Mouse (Mus musculus): ENCODE results near the gene BC048679.
"Not testable (repeated sequence)": the region's sequence is repeated elsewhere in the genome, so short reads cannot be mapped to it uniquely, and the experiment has no call there.

Gene BC048679

DNA sequence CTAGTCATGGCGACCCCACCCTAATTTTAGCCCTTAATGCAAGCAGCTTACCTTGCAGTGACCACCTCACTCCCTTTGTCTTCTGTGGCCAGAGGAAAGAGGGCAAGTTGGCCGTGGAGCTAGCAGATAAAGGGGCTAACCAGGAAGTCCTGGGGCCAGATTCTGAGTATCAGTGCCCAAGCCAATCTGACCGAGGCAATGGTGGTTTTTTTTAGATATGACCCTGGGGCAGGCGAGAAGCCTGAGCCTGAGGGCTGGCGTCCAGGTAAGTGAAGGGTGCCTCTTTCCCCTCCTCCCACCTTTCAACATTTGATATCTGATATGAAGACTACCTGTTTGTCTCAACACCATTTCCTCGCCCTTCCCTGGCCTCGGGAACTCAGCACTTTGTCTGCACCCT, at the start of gene BC048679:
Gene BC048679 (minus strand): TSS at position 101 of the 400 bp plus-strand sequence.
- DNase-seq (ENCODE audit: low spot score): no peak

GRCm38 (mm10) chr7:81542934-81543333, 44.9 kb upstream of the BC048679 start:
- DNase-seq (ENCODE audit: low spot score): no peak

DNA sequence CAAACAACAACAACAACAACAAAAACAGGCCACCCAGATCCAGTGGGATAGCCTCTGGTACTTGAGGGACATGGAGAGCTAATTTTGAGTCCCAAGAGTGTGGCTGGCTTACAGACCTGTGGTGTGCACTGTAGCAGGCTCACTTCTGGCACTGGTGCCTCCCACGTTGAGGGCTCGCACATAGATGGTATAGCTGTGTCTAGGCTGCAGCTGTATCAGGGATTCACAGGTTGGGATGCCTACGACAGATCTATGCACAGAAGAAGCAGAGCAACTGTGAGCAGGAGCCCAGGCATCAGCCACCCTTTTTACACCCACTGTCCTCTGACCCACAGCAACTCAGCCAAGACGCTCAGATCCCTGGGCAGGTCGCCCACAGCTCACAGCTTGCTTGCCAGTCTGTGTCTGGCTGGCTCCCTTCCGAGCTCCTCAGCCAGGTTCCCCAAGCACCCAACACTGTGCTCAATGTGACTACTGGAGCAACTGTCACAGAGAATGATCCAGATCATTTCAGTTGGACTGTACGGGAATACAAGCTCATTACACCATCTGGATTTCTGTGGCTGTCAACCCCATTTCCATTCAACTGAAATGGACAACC, 43.9 kb upstream of the BC048679 start:
- no peak for DNase-seq (ENCODE audit: low spot score)

DNA sequence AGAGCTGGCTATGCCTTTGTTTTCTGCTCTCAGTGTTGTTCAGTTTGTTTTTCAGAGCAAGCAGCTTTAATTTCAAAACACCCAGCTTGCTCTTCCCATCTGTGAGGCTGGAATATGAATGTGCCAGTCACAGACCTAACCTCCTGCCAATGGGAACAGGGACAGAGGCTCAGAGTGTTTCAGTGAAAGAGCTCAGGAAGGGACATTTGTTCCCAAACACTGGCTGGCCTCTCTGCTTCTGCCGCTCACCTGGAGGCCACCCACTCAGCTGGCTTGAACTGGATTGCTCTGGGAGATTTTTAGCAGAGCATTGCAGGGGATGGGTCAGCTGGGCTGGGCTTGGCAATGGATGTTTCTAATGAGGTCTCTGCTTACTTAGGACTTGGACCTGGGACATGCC, 42.9 kb upstream of the BC048679 start:
- DNase-seq (ENCODE audit: low spot score): no peak

GRCm38 (mm10) chr7:81539565-81539964, 41.5 kb upstream of the BC048679 start:
- no peak for DNase-seq (ENCODE audit: low spot score)

DNA sequence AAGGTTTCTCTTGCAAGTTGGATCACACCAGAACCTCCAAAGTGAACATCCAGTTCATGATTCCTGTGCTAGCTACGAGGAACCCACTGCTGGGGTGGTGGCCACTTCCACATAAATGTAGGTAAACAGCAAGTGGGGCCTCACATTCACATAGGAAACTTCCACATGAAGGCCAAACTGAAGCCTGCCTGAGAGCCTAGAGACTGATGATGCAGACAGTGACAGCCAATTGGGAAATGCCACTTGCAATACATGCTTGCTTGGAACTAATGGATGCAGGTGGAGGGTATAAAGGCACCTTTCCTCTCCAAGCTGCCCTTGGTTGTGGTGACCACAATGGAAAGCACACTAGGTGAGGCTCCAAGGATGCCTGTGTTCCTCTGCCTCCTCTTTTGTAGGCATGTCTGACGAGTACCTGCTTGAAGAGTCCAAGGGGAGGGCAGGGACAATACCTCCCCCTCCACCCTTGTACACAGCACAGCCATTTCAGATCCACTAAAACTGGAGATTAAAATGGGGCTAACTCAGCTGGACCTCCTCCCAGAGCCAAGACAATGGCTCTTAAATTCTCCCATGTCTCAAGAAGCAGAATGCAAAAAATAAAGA, 40.1 kb upstream of the BC048679 start:
- DNase-seq (ENCODE audit: low spot score): no peak

- no peak for DNase-seq (ENCODE audit: low spot score)
These were observed 38.4 kb upstream of the BC048679 start for GRCm38 (mm10) chr7:81536478-81536877.

- no peak for DNase-seq (ENCODE audit: low spot score)
These were observed 33.4 kb upstream of the BC048679 start for GRCm38 (mm10) chr7:81531462-81531861.

- DNase-seq (ENCODE audit: low spot score): no peak
These were observed 30.8 kb upstream of the BC048679 start for GRCm38 (mm10) chr7:81528918-81529317.

DNA sequence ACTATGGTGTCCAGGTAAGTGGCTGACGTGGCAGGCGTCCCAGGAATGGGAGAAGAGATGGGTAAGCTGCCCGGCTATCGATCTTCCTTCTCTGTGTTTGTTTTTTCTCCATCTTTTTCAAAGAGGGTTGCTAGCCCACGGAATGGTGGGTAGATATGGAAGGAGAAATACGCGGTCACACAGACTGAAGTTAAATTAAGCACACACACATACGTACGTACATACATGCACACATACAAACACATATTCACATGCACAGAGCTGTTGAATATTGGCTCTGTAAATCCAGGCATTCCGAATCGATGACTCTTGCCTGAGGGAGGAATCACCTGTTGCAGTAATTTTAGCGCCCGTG, 25.6 kb upstream of the BC048679 start:
- DNase-seq (ENCODE audit: low spot score): no peak

- peak; percentile 89 for DNase-seq (ENCODE audit: low spot score)
These were observed 25.1 kb upstream of the BC048679 start for GRCm38 (mm10) chr7:81523008-81523662.

GRCm38 (mm10) chr7:81516154-81517030, 18.3 kb upstream of the BC048679 start:
- no peak for DNase-seq (ENCODE audit: low spot score)

- DNase-seq (ENCODE audit: low spot score): no peak
These were observed 17.0 kb upstream of the BC048679 start for GRCm38 (mm10) chr7:81514906-81515590.

- no peak for DNase-seq (ENCODE audit: low spot score)
These were observed 3.0 kb upstream of the BC048679 start for GRCm38 (mm10) chr7:81501050-81501449.

DNA sequence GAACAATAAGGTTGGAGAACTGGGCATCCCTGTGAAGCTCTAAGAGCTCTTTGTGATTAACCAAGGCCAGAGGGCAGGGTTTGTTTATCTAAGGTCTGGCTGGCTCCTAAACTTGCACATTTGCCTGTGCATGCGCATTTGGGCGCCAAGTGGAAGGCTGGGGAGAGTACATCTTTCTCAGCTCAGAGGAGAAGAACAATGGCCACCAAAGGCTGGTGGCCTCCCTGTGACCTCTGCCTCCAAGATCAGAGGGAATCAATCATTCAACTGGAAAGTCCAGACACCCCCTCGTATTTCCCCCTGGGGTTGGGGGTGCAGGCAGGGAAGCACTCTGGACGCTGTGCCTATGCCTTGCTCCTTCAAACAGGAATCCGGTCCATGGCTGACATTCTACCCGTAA, 910 bp downstream of the BC048679 start:
- DNase-seq (ENCODE audit: low spot score): no peak

GRCm38 (mm10) chr7:81493331-81494021, 4.6 kb downstream of the BC048679 start, which contains the start of gene Ap3b2:
Gene Ap3b2 (minus strand): TSS chr7:81493925.
- DNase-seq (ENCODE audit: low spot score): peak; percentile 83

GRCm38 (mm10) chr7:81492628-81493027, 5.5 kb downstream of the BC048679 start:
- DNase-seq (ENCODE audit: low spot score): no peak

- no peak for DNase-seq (ENCODE audit: low spot score)
These were observed 8.4 kb downstream of the BC048679 start for GRCm38 (mm10) chr7:81489649-81490048.

GRCm38 (mm10) chr7:81480800-81481199, 17.3 kb downstream of the BC048679 start:
- DNase-seq (ENCODE audit: low spot score): no peak

- no peak for DNase-seq (ENCODE audit: low spot score)
These were observed 18.5 kb downstream of the BC048679 start for GRCm38 (mm10) chr7:81479531-81480090.

GRCm38 (mm10) chr7:81478261-81478660, 19.8 kb downstream of the BC048679 start:
- not testable (repeated sequence) for DNase-seq (ENCODE audit: low spot score)
